Mouse (Mus musculus) hindbrain, embryonic 16.5 days (tissue): ENCODE data around the gene Itln1. TPM values are rescaled to one million over a fixed set of nuclear protein-coding genes. Genes with fewer than 3 reads are reported as not detected.

Source experiments
- polyA plus RNA-seq: library from polyadenylated mRNA; unstranded; fragments of >200 nt; fragmentation: Nextera tagmentation; extraction: Ambion mirVana; gene quantifications from 2 replicates; pipeline ENCODE4 v1.2.1, GENCODE M21; 2015

Itln1 gene
- polyA plus RNA-seq, 1 experiment from 2014 or later, result not detected

Other genes starting within 250 kb of the Itln1 start
- 92.3 and 101 TPM in 2 replicates for gene Usp21, start 247.3 kb downstream of the Itln1 start, polyA plus RNA-seq
- gene Ufc1, start 240.3 kb downstream of the Itln1 start, polyA plus RNA-seq, result 115 and 126 TPM in 2 replicates
- 46.5 and 49.5 TPM in 2 replicates for gene Dedd, start 206.1 kb downstream of the Itln1 start, polyA plus RNA-seq
- gene Nit1, start 189.6 kb downstream of the Itln1 start, polyA plus RNA-seq, result 51.2 and 54.7 TPM in 2 replicates
- gene Pfdn2, start 189.6 kb downstream of the Itln1 start, polyA plus RNA-seq, result 123 and 143 TPM in 2 replicates
- gene Klhdc9, start 174.5 kb downstream of the Itln1 start, polyA plus RNA-seq, result 3.3 and 4.3 TPM in 2 replicates
- 4.1 and 4.7 TPM in 2 replicates for gene Nectin4, start 165.2 kb downstream of the Itln1 start, polyA plus RNA-seq
- 0.73 and 0.79 TPM in 2 replicates for gene Arhgap30, start 146.3 kb downstream of the Itln1 start, polyA plus RNA-seq
- 150 and 170 TPM in 2 replicates for gene Usf1, start 124.0 kb downstream of the Itln1 start, polyA plus RNA-seq
- 6.3 and 7.0 TPM in 2 replicates for gene Tstd1, start 116.4 kb downstream of the Itln1 start, polyA plus RNA-seq
- 14.1 and 15.6 TPM in 2 replicates for gene F11r, start 97.8 kb downstream of the Itln1 start, polyA plus RNA-seq
- 25.7 and 28.3 TPM in 2 replicates for gene Alyref2, start 31.8 kb downstream of the Itln1 start, polyA plus RNA-seq
- not detected in 2 replicates for gene Cd244a, start 23.9 kb upstream of the Itln1 start, polyA plus RNA-seq
- gene Ly9, start 72.1 kb upstream of the Itln1 start, polyA plus RNA-seq, result 0.18 TPM in 1 of 2 replicates, not detected in the other
- gene Slamf7, start 117.7 kb upstream of the Itln1 start, polyA plus RNA-seq, result 0.12 TPM in 1 of 2 replicates, not detected in the other
- gene Cd48, start 146.7 kb upstream of the Itln1 start, polyA plus RNA-seq, result 0.98 and 1.3 TPM in 2 replicates
- 0.19 and 0.28 TPM in 2 replicates for gene Slamf1, start 231.8 kb upstream of the Itln1 start, polyA plus RNA-seq